Comparison of ENCODE assay signal across 8 mouse cellular contexts in genomic region chr17:33810334-33811141, GRCm38 (mm10). TPM values are rescaled to one million over a fixed set of nuclear protein-coding genes. Genes with fewer than 3 reads are reported as not detected.
DNase-seq lines count a peak whose midpoint lies in the region; ATAC-seq and TF ChIP-seq lines count a peak whose summit lies in the region.

Gene Kank3, plus strand, starts transcription at chr17:33810519.

- no peaks in the 10 kb centered on the region for H3K79me2 ChIP-seq in C2C12 (ENCODE audit: control insufficient read depth, insufficient read depth)
- H3K79me2 ChIP-seq in liver, adult 2 months (ENCODE audit: control insufficient read depth, insufficient read depth, low read length): no peaks in the 10 kb centered on the region
- no peaks in the 10 kb centered on the region for H3K79me2 ChIP-seq in myocyte (ENCODE audit: control insufficient read depth, insufficient read depth)

- peak within 1 kb of the TSS; percentile 88 for H3K4me2 ChIP-seq in heart, embryonic 11.5 days
- peak within 1 kb of the TSS; percentile 97 for H3K4me2 ChIP-seq in kidney, embryonic 16.5 days (replicated peaks; ENCODE audit: low read depth, low read length)
- H3K4me2 ChIP-seq in myocyte (ENCODE audit: low read depth): peak within 1 kb of the TSS; percentile 99

- H3K36me3 ChIP-seq in C2C12 (ENCODE audit: control insufficient read depth, insufficient read depth) (no peaks in the 10 kb centered on the region), myocyte (ENCODE audit: control insufficient read depth, insufficient read depth) (no peaks in the 10 kb centered on the region)
- no peaks in the 10 kb centered on the region for H3K36me3 ChIP-seq in erythroblast, embryonic 14.5 days (ENCODE audit: control insufficient read depth)
- no peaks in the 10 kb centered on the region for H3K36me3 ChIP-seq in heart, embryonic 11.5 days (ENCODE audit: control insufficient read depth, insufficient read depth, low read length)
- no peaks in the 10 kb centered on the region for H3K36me3 ChIP-seq in kidney, embryonic 16.5 days (ENCODE audit: insufficient read depth, low read length)
- H3K36me3 ChIP-seq in liver, adult 2 months (ENCODE audit: control insufficient read depth, insufficient read depth, low read length): no peaks in the 10 kb centered on the region
- no peaks in the 10 kb centered on the region for H3K36me3 ChIP-seq in splenic B cell, adult 2 months (ENCODE audit: control insufficient read depth, insufficient read depth, low read length, poor library complexity, severe bottlenecking)

- TF ChIP-seq POLR2A in brain, embryonic 14.5 days (IDR thresholded peaks at IDR 0.05; ENCODE audit: borderline replicate concordance, extremely low read depth, insufficient read depth, insufficient read length, poor library complexity, severe bottlenecking): no peak
- 0 out of 2 replicates have a peak, but pooled peaks have one; percentile 32 for TF ChIP-seq POLR2A in liver, adult 2 months (IDR thresholded peaks at IDR 0.05; ENCODE audit: extremely low read depth, insufficient read depth, low read length)
- no peak for TF ChIP-seq POLR2A in myocyte (IDR thresholded peaks at IDR 0.05; ENCODE audit: insufficient read length, low read depth)

- H3K27me3 ChIP-seq in C2C12 (ENCODE audit: control insufficient read depth, insufficient read depth, insufficient read length) (no peaks in the 10 kb centered on the region), myocyte (ENCODE audit: control insufficient read depth, insufficient read depth, insufficient read length) (no peaks in the 10 kb centered on the region)
- peaks cover 47% of the 10 kb centered on the region for H3K27me3 ChIP-seq in erythroblast, embryonic 14.5 days (ENCODE audit: control insufficient read depth)
- peaks cover 13% of the 10 kb centered on the region for H3K27me3 ChIP-seq in heart, embryonic 11.5 days (ENCODE audit: control insufficient read depth, insufficient read depth, low read length)
- H3K27me3 ChIP-seq in kidney, embryonic 16.5 days (ENCODE audit: insufficient read depth, low read length): no peaks in the 10 kb centered on the region
- no peaks in the 10 kb centered on the region for H3K27me3 ChIP-seq in liver, adult 2 months (ENCODE audit: control insufficient read depth, insufficient read depth, low read length)
- no peaks in the 10 kb centered on the region for H3K27me3 ChIP-seq in splenic B cell, adult 2 months (ENCODE audit: control insufficient read depth, insufficient read depth, low read length, poor library complexity, severe bottlenecking)

- peak within 1 kb of the TSS; percentile 66 for H3K9ac ChIP-seq in heart, embryonic 11.5 days (ENCODE audit: low read depth, low read length)
- H3K9ac ChIP-seq in kidney, embryonic 16.5 days (replicated peaks; ENCODE audit: low read length): peak within 1 kb of the TSS; percentile 76
- H3K9ac ChIP-seq in liver, adult 2 months (ENCODE audit: low read depth, low read length): peak within 1 kb of the TSS; percentile 67

- H3K9me3 ChIP-seq in erythroblast, embryonic 14.5 days (ENCODE audit: control insufficient read depth, low read length): no peaks in the 10 kb centered on the region
- no peaks in the 10 kb centered on the region for H3K9me3 ChIP-seq in heart, embryonic 11.5 days (replicated peaks; ENCODE audit: control insufficient read depth, low read length)
- H3K9me3 ChIP-seq in kidney, embryonic 16.5 days (ENCODE audit: low read length): no peaks in the 10 kb centered on the region

- H3K4me3 ChIP-seq in C2C12 (ENCODE audit: insufficient read depth, poor library complexity, severe bottlenecking) (peak within 1 kb of the TSS; percentile 43), myocyte (peak within 1 kb of the TSS; percentile 33)
- H3K4me3 ChIP-seq in erythroblast, embryonic 14.5 days (replicated peaks): peak within 1 kb of the TSS; percentile 61
- H3K4me3 ChIP-seq in heart, embryonic 11.5 days (ENCODE audit: low read depth, low read length): peak within 1 kb of the TSS; percentile 64
- H3K4me3 ChIP-seq in kidney, embryonic 16.5 days (ENCODE audit: low read length): peak within 1 kb of the TSS; percentile 69
- H3K4me3 ChIP-seq in liver, adult 2 months (ENCODE audit: insufficient read depth, low read depth, low read length): peak within 1 kb of the TSS; percentile 58

- ATAC-seq in heart, embryonic 11.5 days (replicated peaks; ENCODE audit: insufficient number of reproducible peaks, low FRiP score, low TSS enrichment): peak; percentile 89
- peak; percentile 97 for ATAC-seq in kidney, embryonic 16.5 days (ENCODE audit: low FRiP score, low TSS enrichment)

- H3ac ChIP-seq in C2C12 (ENCODE audit: control insufficient read depth, insufficient read length, low read depth) (peak within 1 kb of the TSS; percentile 67), myocyte (ENCODE audit: control insufficient read depth, insufficient read length) (no peak within 1 kb of the TSS)

- peak; percentile 97 for DNase-seq in brain, embryonic 14.5 days (ENCODE audit: low read depth)
- peak; percentile 87 for DNase-seq in liver, adult 2 months (ENCODE audit: extremely low read depth, low read depth, low spot score)
- peak; percentile 89 for DNase-seq in splenic B cell, adult 2 months (ENCODE audit: low read depth, low spot score)

- whole genome bisulfite sequencing in heart, embryonic 11.5 days (ENCODE audit: insufficient replicate concordance): under 1% methylated on average over 36 of the region's 36 CpGs
- WGBS in kidney, embryonic 16.5 days: under 1% methylated on average over 36 of the region's 36 CpGs
- 4% methylated on average over 36 of the region's 36 CpGs for WGBS in liver, adult 2 months

- no peak for TF ChIP-seq CTCF in C2C12 (IDR thresholded peaks at IDR 0.05; ENCODE audit: control insufficient read depth, insufficient read depth, insufficient read length)
- TF ChIP-seq CTCF in brain, embryonic 14.5 days (IDR thresholded peaks at IDR 0.05; ENCODE audit: borderline replicate concordance, extremely low read depth, insufficient read depth, insufficient read length): no peak
- no peak for TF ChIP-seq CTCF in liver, adult 2 months (IDR thresholded peaks at IDR 0.05; ENCODE audit: low read depth, low read length)

- no peaks in the 10 kb centered on the region for H3K79me3 ChIP-seq in C2C12 (ENCODE audit: low read depth)

- peaks cover 15% of the 10 kb centered on the region for H3K4me1 ChIP-seq in erythroblast, embryonic 14.5 days (ENCODE audit: control insufficient read depth)
- H3K4me1 ChIP-seq in heart, embryonic 11.5 days (ENCODE audit: control insufficient read depth, insufficient read depth, low read length): peaks cover 9% of the 10 kb centered on the region
- peaks cover 25% of the 10 kb centered on the region for H3K4me1 ChIP-seq in kidney, embryonic 16.5 days (ENCODE audit: insufficient read depth, low read length)
- peaks cover 4% of the 10 kb centered on the region; the same call in 1 of the 2 replicates for H3K4me1 ChIP-seq in liver, adult 2 months (ENCODE audit: control insufficient read depth, insufficient read depth, low read length)

- peak within 1 kb of the TSS; percentile 75 for H3K27ac ChIP-seq in heart, embryonic 11.5 days (ENCODE audit: low read depth, low read length)
- peak within 1 kb of the TSS; percentile 69 for H3K27ac ChIP-seq in kidney, embryonic 16.5 days (ENCODE audit: low read length)
- H3K27ac ChIP-seq in liver, adult 2 months (replicated peaks; ENCODE audit: insufficient read depth, low read depth, low read length): peak within 1 kb of the TSS; percentile 85

TF ChIP-seq in C2C12, 6 proteins besides CTCF, POLR2A, EP300 and RAD21:
- TF ChIP-seq USF1 (IDR thresholded peaks at IDR 0.05; ENCODE audit: low read depth) (no peak), MYOG (IDR thresholded peaks at IDR 0.05; ENCODE audit: control insufficient read depth, extremely low read depth, insufficient read length) (no peak), CEBPB (IDR thresholded peaks at IDR 0.05; ENCODE audit: low read depth) (no peak), MAX (IDR thresholded peaks at IDR 0.05) (no peak), FOSL1 (IDR thresholded peaks at IDR 0.05; ENCODE audit: insufficient read depth, low read length, poor library complexity, severe bottlenecking) (no peak), MYOD1 (IDR thresholded peaks at IDR 0.05; ENCODE audit: control insufficient read depth, insufficient read length, low read depth) (no peak)

TF ChIP-seq in myocyte, 11 proteins besides CTCF, POLR2A, EP300 and RAD21:
- TF ChIP-seq MAX (IDR thresholded peaks at IDR 0.05; ENCODE audit: low read depth): no peak
- no peak for TF ChIP-seq TCF12 (IDR thresholded peaks at IDR 0.05; ENCODE audit: insufficient read depth, poor library complexity, severe bottlenecking)
- no peak for TF ChIP-seq TCF3 (IDR thresholded peaks at IDR 0.05; ENCODE audit: insufficient read length, low read depth)
- TF ChIP-seq CEBPB (IDR thresholded peaks at IDR 0.05; ENCODE audit: insufficient read depth, poor library complexity, severe bottlenecking): no peak
- no peak for TF ChIP-seq SRF (IDR thresholded peaks at IDR 0.05; ENCODE audit: control insufficient read depth, insufficient read length, low read depth)
- TF ChIP-seq REST (IDR thresholded peaks at IDR 0.05; ENCODE audit: insufficient read depth, insufficient read length): no peak
- TF ChIP-seq MYOD1 (IDR thresholded peaks at IDR 0.05; ENCODE audit: control insufficient read depth in 1 of 3, insufficient read length in 2 of 3, low read depth in 2 of 3): no peak
- no peak for TF ChIP-seq E2F4 (IDR thresholded peaks at IDR 0.05; ENCODE audit: insufficient read depth)
- no peak for TF ChIP-seq USF1 (IDR thresholded peaks at IDR 0.05; ENCODE audit: low read depth)
- TF ChIP-seq POLR2AphosphoS2 (IDR thresholded peaks at IDR 0.05; ENCODE audit: insufficient read length, low read depth): no peak
- no peak for TF ChIP-seq MYOG (IDR thresholded peaks at IDR 0.05; ENCODE audit: control insufficient read depth in 1 of 3, insufficient read depth in 1 of 3, insufficient read length in 2 of 3, low read depth in 2 of 3)
TF ChIP-seq in myocyte: peak in this region for 0.

RNA-seq across cellular contexts. Expression of gene Kank3, which starts in this region (rescaled TPM):
- polyA plus RNA-seq in C2C12 (2012; fragmentation: generic; extraction: Trizol): 5.0 TPM
- 50.7 and 61.9 TPM in 2 replicates for polyA plus RNA-seq in brain, embryonic 14.5 days (2012; rRNA removed)
- polyA plus RNA-seq in erythroblast, embryonic 14.5 days (2012): 0.03 TPM in 2 replicates
- 30.1 and 43.2 TPM in 2 replicates for polyA plus RNA-seq in heart, embryonic 11.5 days (2014; fragmentation: Nextera tagmentation; extraction: Ambion mirVana)
- polyA plus RNA-seq in kidney, embryonic 16.5 days (2015; fragmentation: Nextera tagmentation; extraction: Ambion mirVana): 65.0 and 73.5 TPM in 2 replicates
- 6.0 and 7.3 TPM in 2 replicates for total RNA-seq in liver, adult 2 months (2014; rRNA removed)
- 9.5 and 13.4 TPM in 2 replicates for polyA plus RNA-seq in liver, adult 2 months (2012; rRNA removed)
- 8.3 TPM for polyA plus RNA-seq in myocyte (2012; fragmentation: generic; extraction: Trizol)

Comparison
In these comparisons a context has a peak if more than half of its experiments do, and no peak if none do; other contexts are left out.
1. Peak in every context shown above with its lines: DNase-seq, ATAC-seq, H3K4me3 ChIP-seq and H3K27ac ChIP-seq.